Mouse (Mus musculus): Measurements from ENCODE around the gene Adcy1. TPM values are rescaled to one million over a fixed set of nuclear protein-coding genes. Genes with fewer than 3 reads are reported as not detected.

The Adcy1 gene
- polyA plus RNA-seq, 1 experiment from 2014 or later, result 1.1 TPM

GRCm38 (mm10) chr11:7056121-7056520 is 7.2 kb upstream of the Adcy1 start:
- peaks cover 71% of the 10 kb centered on the region for H3K27me3 ChIP-seq
- 0 out of 2 replicates have a peak overlapping the region, but pooled peaks have one; percentile 10 for H3K9ac ChIP-seq
- H3K4me1 ChIP-seq, result peaks cover 21% of the 10 kb centered on the region
- WGBS, result 7% methylated on average over 11 of the region's 11 CpGs
- H3K27ac ChIP-seq, result no peak overlapping the region
- peak overlapping the region; percentile 49 for H3K4me2 ChIP-seq (replicated peaks)
- peak; percentile 75 for ATAC-seq (ENCODE audit: low FRiP score, low read depth)
- no peaks in the 10 kb centered on the region for H3K9me3 ChIP-seq
- H3K4me3 ChIP-seq, result 0 out of 2 replicates have a peak overlapping the region, but pooled peaks have one; percentile 5
- H3K36me3 ChIP-seq, result no peaks in the 10 kb centered on the region

- ATAC-seq (ENCODE audit: low FRiP score, low read depth), result no peak
- 82% methylated on average over 7 of the region's 7 CpGs for WGBS
- Histone ChIP-seq H3K4me2 (replicated peaks) (no peak overlapping the region), H3K4me1 (peaks cover 22% of the 10 kb centered on the region), H3K27ac (no peak overlapping the region), H3K9me3 (no peaks in the 10 kb centered on the region), H3K36me3 (no peaks in the 10 kb centered on the region), H3K27me3 (peaks cover 88% of the 10 kb centered on the region), H3K9ac (no peak overlapping the region), H3K4me3 (no peak overlapping the region)
Measured at GRCm38 (mm10) chr11:7057781-7058180, 5.5 kb upstream of the Adcy1 start.

- Histone ChIP-seq H3K4me1 (peaks cover 26% of the 10 kb centered on the region), H3K9ac (no peak overlapping the region), H3K27ac (no peak overlapping the region), H3K4me3 (no peak overlapping the region), H3K9me3 (no peaks in the 10 kb centered on the region), H3K36me3 (no peaks in the 10 kb centered on the region), H3K27me3 (peaks cover 96% of the 10 kb centered on the region), H3K4me2 (replicated peaks) (no peak overlapping the region)
- no peak for ATAC-seq (ENCODE audit: low FRiP score, low read depth)
- WGBS, result 43% methylated on average over 6 of the region's 6 CpGs
Measured at GRCm38 (mm10) chr11:7061961-7062360, 1.3 kb upstream of the Adcy1 start.

GRCm38 (mm10) chr11:7062566-7062965 is 723 bp upstream of the Adcy1 start:
- peaks cover 96% of the 10 kb centered on the region for H3K27me3 ChIP-seq
- H3K9ac ChIP-seq, result no peak overlapping the region
- H3K4me1 ChIP-seq, result peaks cover 25% of the 10 kb centered on the region
- no peaks in the 10 kb centered on the region for H3K9me3 ChIP-seq
- H3K36me3 ChIP-seq, result no peaks in the 10 kb centered on the region
- H3K4me2 ChIP-seq (replicated peaks), result peak overlapping the region; percentile 91
- WGBS, result 14% methylated on average over 10 of the region's 10 CpGs
- ATAC-seq (ENCODE audit: low FRiP score, low read depth), result no peak
- no peak overlapping the region for H3K27ac ChIP-seq
- H3K4me3 ChIP-seq, result peak overlapping the region; percentile 59

- Histone ChIP-seq H3K4me1 (peaks cover 25% of the 10 kb centered on the region), H3K36me3 (no peaks in the 10 kb centered on the region), H3K9ac (peak overlapping the region; percentile 64), H3K27me3 (peaks cover 89% of the 10 kb centered on the region), H3K27ac (no peak overlapping the region), H3K4me3 (peak overlapping the region; percentile 59), H3K9me3 (no peaks in the 10 kb centered on the region), H3K4me2 (replicated peaks) (peak overlapping the region; percentile 91)
- ATAC-seq (ENCODE audit: low FRiP score, low read depth), result peak; percentile 41
- under 1% methylated on average over 53 of the region's 53 CpGs for WGBS
Measured at GRCm38 (mm10) chr11:7063681-7064267, 485 bp downstream of the Adcy1 start.

GRCm38 (mm10) chr11:7064484-7065185 is 1.3 kb downstream of the Adcy1 start:
- Histone ChIP-seq H3K27me3 (peaks cover 81% of the 10 kb centered on the region), H3K4me3 (peak overlapping the region; percentile 59), H3K9me3 (no peaks in the 10 kb centered on the region), H3K27ac (no peak overlapping the region), H3K4me2 (replicated peaks) (peak overlapping the region; percentile 91), H3K36me3 (no peaks in the 10 kb centered on the region), H3K9ac (0 out of 2 replicates have a peak overlapping the region, but pooled peaks have one; percentile 19), H3K4me1 (peaks cover 25% of the 10 kb centered on the region)
- WGBS, result 2% methylated on average over 26 of the region's 26 CpGs
- no peak for ATAC-seq (ENCODE audit: low FRiP score, low read depth)

GRCm38 (mm10) chr11:7065388-7065787 is 2.1 kb downstream of the Adcy1 start:
- H3K4me2 ChIP-seq (replicated peaks), result peak overlapping the region; percentile 91
- H3K9ac ChIP-seq, result no peak overlapping the region
- peaks cover 73% of the 10 kb centered on the region for H3K27me3 ChIP-seq
- peak overlapping the region; percentile 59 for H3K4me3 ChIP-seq
- no peaks in the 10 kb centered on the region for H3K36me3 ChIP-seq
- no peaks in the 10 kb centered on the region for H3K9me3 ChIP-seq
- WGBS, result 10% methylated on average over 4 of the region's 4 CpGs
- no peak for ATAC-seq (ENCODE audit: low FRiP score, low read depth)
- H3K4me1 ChIP-seq, result peaks cover 25% of the 10 kb centered on the region
- H3K27ac ChIP-seq, result no peak overlapping the region

- Histone ChIP-seq H3K9ac (no peak overlapping the region), H3K4me1 (peaks cover 25% of the 10 kb centered on the region), H3K36me3 (no peaks in the 10 kb centered on the region), H3K4me2 (replicated peaks) (no peak overlapping the region), H3K27me3 (peaks cover 68% of the 10 kb centered on the region), H3K9me3 (no peaks in the 10 kb centered on the region), H3K4me3 (no peak overlapping the region), H3K27ac (no peak overlapping the region)
- WGBS, result 20% methylated on average over 5 of the region's 5 CpGs
- ATAC-seq (ENCODE audit: low FRiP score, low read depth), result no peak
Measured at GRCm38 (mm10) chr11:7065876-7066275, 2.6 kb downstream of the Adcy1 start.

GRCm38 (mm10) chr11:7067263-7067662 is 4.0 kb downstream of the Adcy1 start:
- H3K4me1 ChIP-seq, result peaks cover 27% of the 10 kb centered on the region
- 70% methylated on average over 4 of the region's 4 CpGs for WGBS
- no peaks in the 10 kb centered on the region for H3K36me3 ChIP-seq
- H3K4me3 ChIP-seq, result no peak overlapping the region
- H3K9ac ChIP-seq, result no peak overlapping the region
- H3K27me3 ChIP-seq, result peaks cover 54% of the 10 kb centered on the region
- H3K9me3 ChIP-seq, result no peaks in the 10 kb centered on the region
- no peak overlapping the region for H3K27ac ChIP-seq
- no peak overlapping the region for H3K4me2 ChIP-seq (replicated peaks)
- ATAC-seq (ENCODE audit: low FRiP score, low read depth), result no peak

- Histone ChIP-seq H3K4me1 (peaks cover 27% of the 10 kb centered on the region), H3K27me3 (peaks cover 44% of the 10 kb centered on the region), H3K27ac (no peak overlapping the region), H3K9ac (no peak overlapping the region), H3K4me2 (replicated peaks) (no peak overlapping the region), H3K9me3 (no peaks in the 10 kb centered on the region), H3K36me3 (no peaks in the 10 kb centered on the region), H3K4me3 (no peak overlapping the region)
- WGBS, result 83% methylated on average over 12 of the region's 12 CpGs
- no peak for ATAC-seq (ENCODE audit: low FRiP score, low read depth)
Measured at GRCm38 (mm10) chr11:7068479-7069235, 5.4 kb downstream of the Adcy1 start.

GRCm38 (mm10) chr11:7069762-7070161 is 6.5 kb downstream of the Adcy1 start:
- no peak overlapping the region for H3K4me3 ChIP-seq
- no peak overlapping the region for H3K27ac ChIP-seq
- no peaks in the 10 kb centered on the region for H3K9me3 ChIP-seq
- no peaks in the 10 kb centered on the region for H3K36me3 ChIP-seq
- H3K27me3 ChIP-seq, result peaks cover 33% of the 10 kb centered on the region
- H3K9ac ChIP-seq, result no peak overlapping the region
- no peak for ATAC-seq (ENCODE audit: low FRiP score, low read depth)
- WGBS, result 90% methylated on average over 4 of the region's 4 CpGs
- no peak overlapping the region for H3K4me2 ChIP-seq (replicated peaks)
- H3K4me1 ChIP-seq, result peaks cover 16% of the 10 kb centered on the region

- peaks cover 15% of the 10 kb centered on the region for H3K27me3 ChIP-seq
- no peak for ATAC-seq (ENCODE audit: low FRiP score, low read depth)
- H3K9me3 ChIP-seq, result no peaks in the 10 kb centered on the region
- H3K4me2 ChIP-seq (replicated peaks), result no peak overlapping the region
- H3K4me1 ChIP-seq, result peaks cover 6% of the 10 kb centered on the region; the same call in 1 of the 2 replicates
- no peak overlapping the region for H3K27ac ChIP-seq
- 76% methylated on average over 6 of the region's 6 CpGs for WGBS
- no peak overlapping the region for H3K4me3 ChIP-seq
- H3K9ac ChIP-seq, result no peak overlapping the region
- H3K36me3 ChIP-seq, result no peaks in the 10 kb centered on the region
Measured at GRCm38 (mm10) chr11:7071617-7072016, 8.3 kb downstream of the Adcy1 start.

Data from limb, embryonic 13.5 days (tissue).